Mouse (Mus musculus): ENCODE measurements at regions not wholly inside any gene's neighbourhood (a gene's known extent, or its start where the extent isn't known, plus 50 kb on each side); places are given as distances from the start of the nearest gene placed in this dataset.
"Not testable (repeated sequence)": the region's sequence is repeated elsewhere in the genome, so short reads cannot be mapped to it uniquely, and the experiment has no call there.

DNA sequence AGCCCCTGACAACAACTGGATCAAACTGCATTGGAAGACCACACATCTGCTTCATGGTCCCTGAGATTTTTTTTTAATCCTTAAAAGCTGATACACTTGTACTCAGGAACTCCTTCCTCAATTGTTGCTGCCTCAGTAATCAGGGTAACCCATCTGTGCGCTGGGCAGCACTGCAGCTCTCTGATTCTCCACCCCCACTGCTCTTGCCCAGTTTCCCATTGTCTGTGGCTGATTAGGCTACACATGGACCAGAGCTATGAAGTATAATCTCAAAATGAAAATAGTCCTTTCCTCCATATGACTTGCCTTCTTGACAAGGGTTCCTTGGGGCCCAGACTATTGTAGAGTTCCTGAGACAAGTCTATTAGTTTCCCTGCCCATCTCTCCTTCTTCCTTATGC is 251.5 kb downstream of the Pten start:
- Histone ChIP-seq H3K36me3 (ENCODE audit: control insufficient read depth, insufficient read depth) (no peaks in the 10 kb centered on the region), H3ac (ENCODE audit: control insufficient read depth, insufficient read length, low read depth) (no peak overlapping the region), H3K79me3 (ENCODE audit: low read depth) (no peaks in the 10 kb centered on the region), H3K79me2 (ENCODE audit: control insufficient read depth, insufficient read depth) (no peaks in the 10 kb centered on the region), H3K4me3 (ENCODE audit: insufficient read depth, poor library complexity, severe bottlenecking) (no peak overlapping the region), H3K27me3 (ENCODE audit: control insufficient read depth, insufficient read depth, insufficient read length) (no peaks in the 10 kb centered on the region)
- no peak for TF ChIP-seq MYOD1 (IDR thresholded peaks at IDR 0.05; ENCODE audit: control insufficient read depth, insufficient read length, low read depth)
- TF ChIP-seq USF1 (IDR thresholded peaks at IDR 0.05; ENCODE audit: low read depth) = no peak
- TF ChIP-seq CTCF (IDR thresholded peaks at IDR 0.05; ENCODE audit: control insufficient read depth, insufficient read depth, insufficient read length) = no peak
- no peak for TF ChIP-seq MAX (IDR thresholded peaks at IDR 0.05)
- no peak for TF ChIP-seq FOSL1 (IDR thresholded peaks at IDR 0.05; ENCODE audit: insufficient read depth, low read length, poor library complexity, severe bottlenecking)
- TF ChIP-seq MYOG (IDR thresholded peaks at IDR 0.05; ENCODE audit: control insufficient read depth, extremely low read depth, insufficient read length) = no peak
- TF ChIP-seq CEBPB (IDR thresholded peaks at IDR 0.05; ENCODE audit: low read depth) = no peak

GRCm38 (mm10) chr19:33010886-33011446 is 253.7 kb downstream of the Pten start:
- Histone ChIP-seq H3K79me3 (ENCODE audit: low read depth) (no peaks in the 10 kb centered on the region), H3K79me2 (ENCODE audit: control insufficient read depth, insufficient read depth) (no peaks in the 10 kb centered on the region), H3K36me3 (ENCODE audit: control insufficient read depth, insufficient read depth) (no peaks in the 10 kb centered on the region), H3K27me3 (ENCODE audit: control insufficient read depth, insufficient read depth, insufficient read length) (no peaks in the 10 kb centered on the region), H3ac (ENCODE audit: control insufficient read depth, insufficient read length, low read depth) (no peak overlapping the region), H3K4me3 (ENCODE audit: insufficient read depth, poor library complexity, severe bottlenecking) (no peak overlapping the region)
- no peak for TF ChIP-seq CEBPB (IDR thresholded peaks at IDR 0.05; ENCODE audit: low read depth)
- TF ChIP-seq FOSL1 (IDR thresholded peaks at IDR 0.05; ENCODE audit: insufficient read depth, low read length, poor library complexity, severe bottlenecking) = no peak
- no peak for TF ChIP-seq CTCF (IDR thresholded peaks at IDR 0.05; ENCODE audit: control insufficient read depth, insufficient read depth, insufficient read length)
- TF ChIP-seq MYOG (IDR thresholded peaks at IDR 0.05; ENCODE audit: control insufficient read depth, extremely low read depth, insufficient read length) = no peak
- no peak for TF ChIP-seq MAX (IDR thresholded peaks at IDR 0.05)
- no peak for TF ChIP-seq MYOD1 (IDR thresholded peaks at IDR 0.05; ENCODE audit: control insufficient read depth, insufficient read length, low read depth)
- TF ChIP-seq USF1 (IDR thresholded peaks at IDR 0.05; ENCODE audit: low read depth) = no peak

DNA sequence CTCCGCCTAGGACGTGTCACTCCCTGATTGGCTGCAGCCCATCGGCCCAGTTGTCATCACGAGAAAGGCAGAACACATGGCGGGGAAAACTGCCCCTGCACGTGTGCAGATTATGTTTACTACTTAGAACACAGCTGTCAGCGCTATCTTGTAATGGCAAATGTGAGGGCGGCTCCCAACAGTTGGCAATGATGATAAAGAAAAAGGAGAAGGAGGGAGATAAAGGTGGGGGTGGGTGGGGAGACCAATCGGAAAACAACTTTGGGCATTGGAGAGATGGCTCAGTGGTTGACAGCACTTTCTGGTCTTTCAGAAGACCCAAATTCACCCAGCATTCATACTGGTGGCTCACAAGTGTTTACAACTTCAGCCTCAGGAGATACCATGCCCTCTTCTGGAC is 257.6 kb downstream of the Pten start:
- H3ac ChIP-seq (ENCODE audit: control insufficient read depth, insufficient read length, low read depth); H3K27me3 ChIP-seq (ENCODE audit: control insufficient read depth, insufficient read depth, insufficient read length); H3K79me3 ChIP-seq (ENCODE audit: low read depth); H3K4me3 ChIP-seq (ENCODE audit: insufficient read depth, poor library complexity, severe bottlenecking); H3K79me2 ChIP-seq (ENCODE audit: control insufficient read depth, insufficient read depth); H3K36me3 ChIP-seq (ENCODE audit: control insufficient read depth, insufficient read depth): not testable (repeated sequence)

DNA sequence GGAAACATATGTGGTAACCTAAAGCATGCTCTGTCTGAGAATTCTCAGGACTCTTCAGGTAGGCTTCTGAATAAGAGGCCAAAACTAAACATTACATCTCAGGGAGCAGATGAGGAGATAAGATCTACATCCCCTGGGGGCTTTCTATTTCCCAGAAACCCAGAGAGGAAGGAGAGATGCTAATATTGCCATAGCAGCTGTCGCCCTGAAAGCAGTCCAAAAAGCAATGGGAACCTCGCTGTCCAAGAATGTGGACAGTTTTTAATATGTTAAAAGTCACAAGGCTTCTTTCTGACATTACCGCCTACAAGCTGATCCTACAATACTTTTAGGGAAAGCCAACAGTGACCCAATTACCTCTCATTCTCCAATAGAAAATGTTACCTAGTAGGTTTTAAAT is 263.9 kb downstream of the Pten start:
- H3K79me2 ChIP-seq (ENCODE audit: control insufficient read depth, insufficient read depth) = no peaks in the 10 kb centered on the region
- no peak for TF ChIP-seq FOSL1 (IDR thresholded peaks at IDR 0.05; ENCODE audit: insufficient read depth, low read length, poor library complexity, severe bottlenecking)
- no peak for TF ChIP-seq CEBPB (IDR thresholded peaks at IDR 0.05; ENCODE audit: low read depth)
- no peak for TF ChIP-seq MAX (IDR thresholded peaks at IDR 0.05)
- no peak for TF ChIP-seq CTCF (IDR thresholded peaks at IDR 0.05; ENCODE audit: control insufficient read depth, insufficient read depth, insufficient read length)
- TF ChIP-seq MYOG (IDR thresholded peaks at IDR 0.05; ENCODE audit: control insufficient read depth, extremely low read depth, insufficient read length) = no peak
- no peak for TF ChIP-seq USF1 (IDR thresholded peaks at IDR 0.05; ENCODE audit: low read depth)
- no peak for TF ChIP-seq MYOD1 (IDR thresholded peaks at IDR 0.05; ENCODE audit: control insufficient read depth, insufficient read length, low read depth)
- no peak overlapping the region for H3ac ChIP-seq (ENCODE audit: control insufficient read depth, insufficient read length, low read depth)
- H3K4me3 ChIP-seq (ENCODE audit: insufficient read depth, poor library complexity, severe bottlenecking) = no peak overlapping the region
- H3K27me3 ChIP-seq (ENCODE audit: control insufficient read depth, insufficient read depth, insufficient read length) = no peaks in the 10 kb centered on the region
- no peaks in the 10 kb centered on the region for H3K79me3 ChIP-seq (ENCODE audit: low read depth)
- no peaks in the 10 kb centered on the region for H3K36me3 ChIP-seq (ENCODE audit: control insufficient read depth, insufficient read depth)

DNA sequence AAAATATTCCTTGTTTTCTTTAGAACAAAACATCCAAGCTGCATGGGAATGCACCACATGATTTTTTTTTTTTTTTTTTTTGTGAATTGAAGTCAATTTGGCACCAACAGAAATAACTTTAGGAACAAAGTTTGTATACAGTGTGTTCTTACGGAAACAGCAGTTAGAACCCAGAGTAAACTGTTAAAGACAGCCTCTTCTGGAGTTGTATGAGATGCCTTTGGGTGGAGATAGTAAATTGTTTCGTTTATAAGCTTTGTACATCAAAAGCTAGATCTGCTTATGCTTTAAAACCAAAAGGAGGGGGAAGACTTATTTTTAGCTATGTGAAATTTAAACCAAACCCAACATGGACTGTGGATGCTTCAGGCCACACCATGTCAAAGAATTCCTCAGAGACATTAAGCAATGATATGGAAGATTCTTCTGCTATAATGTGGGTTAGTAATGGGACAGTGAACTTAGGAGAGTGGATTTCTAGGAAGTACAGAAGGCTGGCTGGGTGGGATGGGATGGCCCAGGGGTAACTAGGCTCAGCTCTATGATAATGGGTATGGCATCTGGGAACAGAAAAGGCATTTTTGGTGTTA is 265.6 kb downstream of the Pten start:
- TF ChIP-seq FOSL1 (IDR thresholded peaks at IDR 0.05; ENCODE audit: insufficient read depth, low read length, poor library complexity, severe bottlenecking) = no peak
- TF ChIP-seq MAX (IDR thresholded peaks at IDR 0.05) = no peak
- TF ChIP-seq MYOG (IDR thresholded peaks at IDR 0.05; ENCODE audit: control insufficient read depth, extremely low read depth, insufficient read length) = no peak
- no peak for TF ChIP-seq CTCF (IDR thresholded peaks at IDR 0.05; ENCODE audit: control insufficient read depth, insufficient read depth, insufficient read length)
- no peak for TF ChIP-seq USF1 (IDR thresholded peaks at IDR 0.05; ENCODE audit: low read depth)
- TF ChIP-seq MYOD1 (IDR thresholded peaks at IDR 0.05; ENCODE audit: control insufficient read depth, insufficient read length, low read depth) = no peak
- TF ChIP-seq CEBPB (IDR thresholded peaks at IDR 0.05; ENCODE audit: low read depth) = no peak
- Histone ChIP-seq H3ac (ENCODE audit: control insufficient read depth, insufficient read length, low read depth) (no peak overlapping the region), H3K36me3 (ENCODE audit: control insufficient read depth, insufficient read depth) (no peaks in the 10 kb centered on the region)

More for the DNA sequence above, 265.6 kb downstream of the Pten start:
- H3K79me2 ChIP-seq (ENCODE audit: control insufficient read depth, insufficient read depth) = no peaks in the 10 kb centered on the region
- H3K79me3 ChIP-seq (ENCODE audit: low read depth) = no peaks in the 10 kb centered on the region
- no peaks in the 10 kb centered on the region for H3K27me3 ChIP-seq (ENCODE audit: control insufficient read depth, insufficient read depth, insufficient read length)
- no peak overlapping the region for H3K4me3 ChIP-seq (ENCODE audit: insufficient read depth, poor library complexity, severe bottlenecking)
